ENCODE assay signal across 11 mouse cellular contexts in genomic region chr6:67069219-67069762, GRCm38 (mm10). TPM values are rescaled to one million over a fixed set of nuclear protein-coding genes. Genes with fewer than 3 reads are reported as not detected.
DNase-seq lines count a peak whose midpoint lies in the region; ATAC-seq lines count a peak whose summit lies in the region.
"Had no signal": no experiment of that assay in that cellular context is flagged by ENCODE, and none has a peak within 500 bp of the region (broad histone marks: within the 10 kb centered on the region; RNA-seq: fewer than 3 reads in every experiment).

No protein-coding gene starts in this region.

- H3K4me1 ChIP-seq in embryonic facial prominence, embryonic 14.5 days (ENCODE audit: control insufficient read depth, insufficient read depth, low read length): peaks cover 3% of the 10 kb centered on the region; the same call in 1 of the 2 replicates
- 0 out of 2 replicates have a peak, but pooled peaks cover 4% of the 10 kb centered on the region for H3K4me1 ChIP-seq in embryonic facial prominence, embryonic 10.5 days
- peaks cover 18% of the 10 kb centered on the region; the same call in 1 of the 2 replicates for H3K4me1 ChIP-seq in lung, embryonic 15.5 days
- H3K4me1 ChIP-seq: forebrain, embryonic 12.5 days had no signal

- H3K9ac ChIP-seq in embryonic facial prominence, embryonic 14.5 days (ENCODE audit: low read depth, low read length): no peak overlapping the region
- no peak overlapping the region for H3K9ac ChIP-seq in lung, embryonic 15.5 days
- H3K9ac ChIP-seq: forebrain, embryonic 12.5 days had no signal

- WGBS in embryonic facial prominence, embryonic 14.5 days: 78% methylated on average over 8 of the region's 8 CpGs
- WGBS in embryonic facial prominence, embryonic 10.5 days: 82% methylated on average over 8 of the region's 8 CpGs
- 59% methylated on average over 8 of the region's 8 CpGs for WGBS in lung, embryonic 15.5 days

- H3K36me3 ChIP-seq in embryonic facial prominence, embryonic 14.5 days (ENCODE audit: control insufficient read depth, insufficient read depth, low read length): no peaks in the 10 kb centered on the region
- H3K36me3 ChIP-seq in embryonic facial prominence, embryonic 10.5 days (replicated peaks): no peaks in the 10 kb centered on the region
- no peaks in the 10 kb centered on the region for H3K36me3 ChIP-seq in lung, embryonic 15.5 days
- H3K36me3 ChIP-seq in splenic B cell, adult 2 months (ENCODE audit: control insufficient read depth, insufficient read depth, low read length, poor library complexity, severe bottlenecking): no peaks in the 10 kb centered on the region
- H3K36me3 ChIP-seq: forebrain, embryonic 12.5 days; hindbrain, embryonic 10.5 days had no signal

- H3K4me2 ChIP-seq in embryonic facial prominence, embryonic 14.5 days (ENCODE audit: low read depth, low read length): no peak overlapping the region
- H3K4me2 ChIP-seq in lung, embryonic 15.5 days: no peak overlapping the region
- H3K4me2 ChIP-seq: forebrain, embryonic 12.5 days had no signal

- H3K9me3 ChIP-seq in embryonic facial prominence, embryonic 14.5 days (ENCODE audit: control insufficient read depth, low read length): no peaks in the 10 kb centered on the region
- H3K9me3 ChIP-seq in embryonic facial prominence, embryonic 10.5 days: no peaks in the 10 kb centered on the region
- H3K9me3 ChIP-seq in lung, embryonic 15.5 days: no peaks in the 10 kb centered on the region
- H3K9me3 ChIP-seq: forebrain, embryonic 12.5 days; hindbrain, embryonic 10.5 days had no signal

- no peaks in the 10 kb centered on the region for H3K27me3 ChIP-seq in embryonic facial prominence, embryonic 14.5 days (replicated peaks; ENCODE audit: control insufficient read depth, insufficient read depth, low read length)
- no peaks in the 10 kb centered on the region for H3K27me3 ChIP-seq in embryonic facial prominence, embryonic 10.5 days (replicated peaks; ENCODE audit: low read depth, poor library complexity, severe bottlenecking)
- no peaks in the 10 kb centered on the region for H3K27me3 ChIP-seq in lung, embryonic 15.5 days
- no peaks in the 10 kb centered on the region for H3K27me3 ChIP-seq in splenic B cell, adult 2 months (ENCODE audit: control insufficient read depth, insufficient read depth, low read length, poor library complexity, severe bottlenecking)
- H3K27me3 ChIP-seq: forebrain, embryonic 12.5 days had no signal

- H3K27ac ChIP-seq in embryonic facial prominence, embryonic 14.5 days (replicated peaks; ENCODE audit: low read depth, low read length): no peak overlapping the region
- H3K27ac ChIP-seq in embryonic facial prominence, embryonic 10.5 days (replicated peaks): no peak overlapping the region
- peak overlapping the region; percentile 73 for H3K27ac ChIP-seq in lung, embryonic 15.5 days
- H3K27ac ChIP-seq: forebrain, embryonic 12.5 days; hindbrain, embryonic 10.5 days had no signal

- DNase-seq in embryonic facial prominence, embryonic 14.5 days (ENCODE audit: low spot score): peak; percentile 43
- DNase-seq in embryonic facial prominence, embryonic 10.5 days (ENCODE audit: low spot score): no peak
- peak; percentile 10 to 47 for DNase-seq in spleen, postnatal 36 days (ENCODE audit: low spot score in 2 of 2)
- DNase-seq in spleen, postnatal 10 days (ENCODE audit: low spot score in 2 of 2): no peak
- DNase-seq in splenic B cell, adult 2 months (ENCODE audit: low read depth, low spot score): peak; percentile 42
- DNase-seq in retina, embryonic 14.5 days (ENCODE audit: low spot score): no peak
- DNase-seq: cerebellum, adult 9-10 months had no signal

- H3K4me3 ChIP-seq in embryonic facial prominence, embryonic 14.5 days (ENCODE audit: low read depth, low read length): no peak overlapping the region
- no peak overlapping the region for H3K4me3 ChIP-seq in embryonic facial prominence, embryonic 10.5 days
- H3K4me3 ChIP-seq in lung, embryonic 15.5 days: no peak overlapping the region
- H3K4me3 ChIP-seq: forebrain, embryonic 12.5 days; hindbrain, embryonic 10.5 days had no signal

- ATAC-seq in embryonic facial prominence, embryonic 14.5 days (ENCODE audit: low read depth): no peak
- peak; percentile 55; the same call in 1 of the 2 replicates for ATAC-seq in lung, embryonic 15.5 days (ENCODE audit: borderline replicate concordance, extremely low read depth, low FRiP score, low TSS enrichment)
- ATAC-seq in erythroblast, adult 5-6 weeks (replicated peaks; ENCODE audit: low FRiP score, poor library complexity, severe bottlenecking): no peak

RNA-seq across cellular contexts. Expression of gene Gadd45a, which starts 32.0 kb away (rescaled TPM):
- 9.9 and 12.7 TPM in 2 replicates for polyA plus RNA-seq in embryonic facial prominence, embryonic 14.5 days (2014; fragmentation: Nextera tagmentation; extraction: Ambion mirVana)
- polyA plus RNA-seq in embryonic facial prominence, embryonic 10.5 days (2016; fragmentation: Nextera tagmentation; extraction: Ambion mirVana): 18.2 and 23.8 TPM in 2 replicates
- 16.6 and 18.9 TPM in 2 replicates for polyA plus RNA-seq in lung, embryonic 15.5 days (2015; fragmentation: Nextera tagmentation; extraction: Ambion mirVana)
- 401 and 415 TPM in 2 replicates for total RNA-seq in erythroblast, adult 5-6 weeks (2015; ENCODE audit: low replicate concordance)
- 648 and 695 TPM in 2 replicates for total RNA-seq in erythroblast, adult 5-6 weeks (2017; ENCODE audit: low replicate concordance)

Comparison
In these comparisons a context has a peak if more than half of its experiments do, and no peak if none do; other contexts are left out.
1. DNase-seq: peak in embryonic facial prominence, embryonic 14.5 days (single experiment), spleen, postnatal 36 days (2 of 2) and splenic B cell, adult 2 months (single experiment); none in embryonic facial prominence, embryonic 10.5 days (single experiment), spleen, postnatal 10 days (0 of 2) and retina, embryonic 14.5 days (single experiment).